Comparison of ENCODE assay signal across 3 mouse cellular contexts in genomic region chr2:134029153-134029552, GRCm38 (mm10).
"Had no signal": no experiment of that assay in that cellular context is flagged by ENCODE, and none has a peak within 500 bp of the region (broad histone marks: within the 10 kb centered on the region; RNA-seq: fewer than 3 reads in every experiment).

No protein-coding gene starts in this region.

- ATAC-seq: intestine, embryonic 16.5 days had no signal

- DNase-seq: heart, adult 11 months; liver, embryonic 13.5 days had no signal
